Mouse (Mus musculus) midbrain, embryonic 15.5 days (tissue): Measurements from ENCODE around the gene Sec24c. TPM values are rescaled to one million over a fixed set of nuclear protein-coding genes. Genes with fewer than 3 reads are reported as not detected.
A peak's percentile ranks its signal among the peaks of the same experiment; 100 is the strongest.
"Not testable (repeated sequence)": the region's sequence is repeated elsewhere in the genome, so short reads cannot be mapped to it uniquely, and the experiment has no call there.

ENCODE experiments used
- ATAC-seq: fragments of 200-750 bp; cut with Nextera tagmentation; replicated peaks from 2 replicates; pipeline ENCODE4 v1.8.0; 2017; ENCODE audit warnings: moderate TSS enrichment
- H3K27ac ChIP-seq: fragments of 300-500 bp; sonication (generic); 2 replicates; pipeline ENCODE4 v1.5.1; 2015; ENCODE audit warnings: mild to moderate bottlenecking, inconsistent platforms
- H3K27me3 ChIP-seq: fragments of 300-500 bp; sonication (generic); replicated peaks from 2 replicates; pipeline ENCODE4 v1.6.1; 2015; ENCODE audit warnings: inconsistent platforms
- H3K36me3 ChIP-seq: fragments of 300-500 bp; sonication (generic); replicated peaks from 2 replicates; pipeline ENCODE4 v1.6.1; 2015; ENCODE audit warnings: inconsistent platforms
- H3K4me1 ChIP-seq: fragments of 300-500 bp; sonication (generic); 2 replicates; pipeline ENCODE4 v1.6.1; 2015; ENCODE audit warnings: inconsistent platforms
- H3K4me2 ChIP-seq: fragments of 300-500 bp; sonication (generic); 2 replicates; pipeline ENCODE4 v1.6.1; 2015; ENCODE audit warnings: inconsistent platforms, mild to moderate bottlenecking, moderate library complexity
- H3K4me3 ChIP-seq: fragments of 300-500 bp; sonication (generic); 2 replicates; pipeline ENCODE4 v1.5.1; 2015; ENCODE audit warnings: mild to moderate bottlenecking, inconsistent platforms
- H3K9ac ChIP-seq: fragments of 300-500 bp; sonication (generic); 2 replicates; pipeline ENCODE4 v1.6.1; 2015; ENCODE audit warnings: mild to moderate bottlenecking, inconsistent platforms
- H3K9me3 ChIP-seq: fragments of 300-500 bp; sonication (generic); 2 replicates; pipeline ENCODE4 v1.6.1; 2016; ENCODE audit warnings: inconsistent platforms
- WGBS: fragments of 180-500 bp; shearing (Covaris S2); methylation state at CpG from one replicate; pipeline ENCODE4 v1.1.7; 2015; ENCODE audit warnings: mixed read lengths; 5-methylcytosine and 5-hydroxymethylcytosine counted together
- polyA plus RNA-seq: library from polyadenylated mRNA; unstranded; fragments of >200 nt; fragmentation: Nextera tagmentation; extraction: Ambion mirVana; gene quantifications from 2 replicates; pipeline ENCODE4 v1.2.1, GENCODE M21; 2015

Gene Sec24c
- polyA plus RNA-seq, 1 experiment from 2014 or later: 101 TPM

- Histone ChIP-seq H3K27me3 (no peaks in the 10 kb centered on the region), H3K9me3 (no peaks in the 10 kb centered on the region), H3K4me1 (peaks cover 36% of the 10 kb centered on the region), H3K4me2 (no peak overlapping the region), H3K9ac (no peak overlapping the region), H3K36me3 (peaks cover 47% of the 10 kb centered on the region), H3K4me3 (no peak overlapping the region), H3K27ac (no peak overlapping the region)
- WGBS: 97% methylated on average over 10 of the region's 10 CpGs
- no peak for ATAC-seq
Measured at GRCm38 (mm10) chr14:20693589-20694101, 19.5 kb downstream of the Sec24c start.

GRCm38 (mm10) chr14:20694185-20694883 lies 20.2 kb downstream of the Sec24c start:
- Histone ChIP-seq H3K9ac (peak overlapping the region; percentile 73), H3K9me3 (no peaks in the 10 kb centered on the region), H3K4me3 (peak overlapping the region; percentile 70), H3K4me2 (peak overlapping the region; percentile 84), H3K27ac (peak overlapping the region; percentile 96), H3K36me3 (peaks cover 40% of the 10 kb centered on the region), H3K27me3 (no peaks in the 10 kb centered on the region), H3K4me1 (peaks cover 42% of the 10 kb centered on the region)
- peak; percentile 45; the same call in 1 of the 2 replicates for ATAC-seq
- 48% methylated on average over 13 of the region's 13 CpGs for WGBS

GRCm38 (mm10) chr14:20694884-20695760 lies 21.0 kb downstream of the Sec24c start, which contains the start of gene Fut11:
Gene Fut11 (plus strand): TSS chr14:20694968.
- H3K4me3 ChIP-seq: peak within 1 kb of the TSS; percentile 70
- H3K4me2 ChIP-seq: peak within 1 kb of the TSS; percentile 84
- WGBS: under 1% methylated on average over 111 of the region's 111 CpGs
- H3K27ac ChIP-seq: peak within 1 kb of the TSS; percentile 96
- H3K27me3 ChIP-seq: no peaks in the 10 kb centered on the region
- H3K4me1 ChIP-seq: peaks cover 50% of the 10 kb centered on the region
- peak; percentile 94 for ATAC-seq
- peaks cover 32% of the 10 kb centered on the region for H3K36me3 ChIP-seq
- no peaks in the 10 kb centered on the region for H3K9me3 ChIP-seq
- peak within 1 kb of the TSS; percentile 73 for H3K9ac ChIP-seq

- peak; percentile 5; the same call in 1 of the 2 replicates for ATAC-seq
- 14% methylated on average over 27 of the region's 27 CpGs for WGBS
- Histone ChIP-seq H3K4me1 (peaks cover 58% of the 10 kb centered on the region), H3K27me3 (no peaks in the 10 kb centered on the region), H3K9ac (peak overlapping the region; percentile 73), H3K4me3 (peak overlapping the region; percentile 70), H3K4me2 (peak overlapping the region; percentile 84), H3K36me3 (peaks cover 28% of the 10 kb centered on the region), H3K9me3 (no peaks in the 10 kb centered on the region), H3K27ac (peak overlapping the region; percentile 96)
Measured at GRCm38 (mm10) chr14:20695761-20696520, 21.8 kb downstream of the Sec24c start.

- H3K27ac ChIP-seq: 0 out of 2 replicates have a peak overlapping the region, but pooled peaks have one; percentile 35
- no peaks in the 10 kb centered on the region for H3K27me3 ChIP-seq
- H3K4me3 ChIP-seq: peak overlapping the region; percentile 70
- ATAC-seq: no peak
- peak overlapping the region; percentile 84 for H3K4me2 ChIP-seq
- peak overlapping the region; percentile 73; the same call in 1 of the 2 replicates for H3K9ac ChIP-seq
- no peaks in the 10 kb centered on the region for H3K9me3 ChIP-seq
- 9% methylated on average over 1 of the region's 1 CpGs for WGBS
- H3K4me1 ChIP-seq: peaks cover 68% of the 10 kb centered on the region
- H3K36me3 ChIP-seq: peaks cover 18% of the 10 kb centered on the region
Measured at GRCm38 (mm10) chr14:20696986-20697385, 22.9 kb downstream of the Sec24c start.

- 0 out of 2 replicates have a peak overlapping the region, but pooled peaks have one; percentile 1 for H3K4me3 ChIP-seq
- H3K9ac ChIP-seq: 0 out of 2 replicates have a peak overlapping the region, but pooled peaks have one; percentile 0
- H3K27me3 ChIP-seq: no peaks in the 10 kb centered on the region
- H3K9me3 ChIP-seq: no peaks in the 10 kb centered on the region
- peaks cover 74% of the 10 kb centered on the region for H3K4me1 ChIP-seq
- H3K27ac ChIP-seq: no peak overlapping the region
- no peak for ATAC-seq
- WGBS: 83% methylated on average over 2 of the region's 2 CpGs
- H3K4me2 ChIP-seq: peak overlapping the region; percentile 84
- peaks cover 5% of the 10 kb centered on the region for H3K36me3 ChIP-seq
Measured at GRCm38 (mm10) chr14:20698515-20698914, 24.4 kb downstream of the Sec24c start.

GRCm38 (mm10) chr14:20700362-20700761 lies 26.3 kb downstream of the Sec24c start:
- Histone ChIP-seq H3K4me3 (no peak overlapping the region), H3K27me3 (no peaks in the 10 kb centered on the region), H3K4me2 (no peak overlapping the region), H3K4me1 (peaks cover 74% of the 10 kb centered on the region), H3K9ac (no peak overlapping the region), H3K27ac (no peak overlapping the region), H3K9me3 (no peaks in the 10 kb centered on the region), H3K36me3 (no peaks in the 10 kb centered on the region)
- no peak for ATAC-seq
- 85% methylated on average over 3 of the region's 3 CpGs for WGBS

- H3K4me1 ChIP-seq: peaks cover 69% of the 10 kb centered on the region
- H3K9me3 ChIP-seq: no peaks in the 10 kb centered on the region
- no peak overlapping the region for H3K27ac ChIP-seq
- no peaks in the 10 kb centered on the region for H3K36me3 ChIP-seq
- H3K27me3 ChIP-seq: no peaks in the 10 kb centered on the region
- H3K4me3 ChIP-seq: peak overlapping the region; percentile 66
- no peak for ATAC-seq
- 86% methylated on average over 8 of the region's 8 CpGs for WGBS
- H3K4me2 ChIP-seq: peak overlapping the region; percentile 72
- no peak overlapping the region for H3K9ac ChIP-seq
Measured at GRCm38 (mm10) chr14:20701554-20701953, 27.4 kb downstream of the Sec24c start.

- H3K4me3 ChIP-seq: peak overlapping the region; percentile 66
- H3K4me2 ChIP-seq: peak overlapping the region; percentile 72
- peaks cover 67% of the 10 kb centered on the region for H3K4me1 ChIP-seq
- peak overlapping the region; percentile 85 for H3K27ac ChIP-seq
- no peaks in the 10 kb centered on the region for H3K36me3 ChIP-seq
- H3K9me3 ChIP-seq: no peaks in the 10 kb centered on the region
- peak; percentile 19; the same call in 1 of the 2 replicates for ATAC-seq
- no peaks in the 10 kb centered on the region for H3K27me3 ChIP-seq
- 15% methylated on average over 15 of the region's 15 CpGs for WGBS
- peak overlapping the region; percentile 74 for H3K9ac ChIP-seq
Measured at GRCm38 (mm10) chr14:20702096-20702740, 28.1 kb downstream of the Sec24c start.

- Histone ChIP-seq H3K36me3 (no peaks in the 10 kb centered on the region), H3K4me1 (peaks cover 61% of the 10 kb centered on the region), H3K27me3 (no peaks in the 10 kb centered on the region), H3K27ac (peak within 1 kb of the TSS; percentile 85), H3K4me2 (peak within 1 kb of the TSS; percentile 72), H3K9ac (peak within 1 kb of the TSS; percentile 74), H3K9me3 (no peaks in the 10 kb centered on the region), H3K4me3 (peak within 1 kb of the TSS; percentile 66)
- under 1% methylated on average over 61 of the region's 61 CpGs for WGBS
- peak; percentile 69 for ATAC-seq
Measured at GRCm38 (mm10) chr14:20702741-20703381, 28.8 kb downstream of the Sec24c start, which contains the start of gene Chchd1. Gene Chchd1 (plus strand): TSS chr14:20703006.

GRCm38 (mm10) chr14:20703461-20703860 lies 29.4 kb downstream of the Sec24c start:
- not testable (repeated sequence) for H3K27me3 ChIP-seq, H3K36me3 ChIP-seq, ATAC-seq, H3K9me3 ChIP-seq
- WGBS: 11% methylated on average over 8 of the region's 8 CpGs
- Histone ChIP-seq H3K27ac (peak overlapping the region; percentile 85), H3K4me1 (peaks cover 58% of the 10 kb centered on the region), H3K9ac (peak overlapping the region; percentile 74), H3K4me2 (peak overlapping the region; percentile 72), H3K4me3 (peak overlapping the region; percentile 66)
